Mouse (Mus musculus) cerebellum, adult 2 months (tissue): Measurements from ENCODE around the gene Cphx3. TPM values are rescaled to one million over a fixed set of nuclear protein-coding genes. Genes with fewer than 3 reads are reported as not detected.
"Not testable (repeated sequence)": the region's sequence is repeated elsewhere in the genome, so short reads cannot be mapped to it uniquely, and the experiment has no call there.

Experiments
- DNase-seq, 2 experiments: peaks; one replicate each; pipeline ENCODE4 v3.0.0; 2021
- H3K27ac ChIP-seq: fragments of 200-500 bp; 2 replicates; pipeline ENCODE4 v1.5.1; 2012; ENCODE audit warnings: low read length, control low read depth, inconsistent platforms; ENCODE audit not compliant: insufficient read depth
- H3K27me3 ChIP-seq: fragments of 200-500 bp; 2 replicates; pipeline ENCODE4 v1.6.1; 2012; ENCODE audit warnings: inconsistent platforms, mild to moderate bottlenecking, low read length, moderate library complexity; ENCODE audit not compliant: control insufficient read depth, insufficient read depth
- H3K4me1 ChIP-seq: fragments of 200-500 bp; 2 replicates; pipeline ENCODE4 v1.6.1; 2011; ENCODE audit warnings: low read length; ENCODE audit not compliant: control insufficient read depth, insufficient read depth
- H3K4me3 ChIP-seq: fragments of 200-500 bp; replicated peaks from 2 replicates; pipeline ENCODE3; 2011; ENCODE audit warnings: mild to moderate bottlenecking, low read depth, low read length, control low read depth; ENCODE audit not compliant: insufficient read depth
- WGBS: fragments of 180-500 bp; shearing (Covaris S2); methylation state at CpG from one replicate; pipeline ENCODE4 v1.1.7; 2018; 5-methylcytosine and 5-hydroxymethylcytosine counted together
- polyA plus RNA-seq: library from polyadenylated mRNA; depleted of rRNA; stranded (reverse); fragments of >200 nt; gene quantifications from 2 replicates; pipeline ENCODE4 v1.2.3, GENCODE M21; 2012; rRNA removed

The Cphx3 gene
- not detected in 2 replicates for polyA plus RNA-seq

- not testable (repeated sequence) for H3K4me1 ChIP-seq, H3K27ac ChIP-seq, H3K27me3 ChIP-seq, DNase-seq, H3K4me3 ChIP-seq
- no CpG with 5 or more reads among the region's 1 CpGs for WGBS
Observed at GRCm38 (mm10) chr14:26081997-26082396, at the start of gene Cphx3. Cphx3 (plus strand) TSS chr14:26082297.

GRCm38 (mm10) chr14:26034364-26034763, 47.7 kb upstream of the Cphx3 start:
- H3K27me3 ChIP-seq, H3K4me3 ChIP-seq, DNase-seq, H3K4me1 ChIP-seq, H3K27ac ChIP-seq: not testable (repeated sequence)
- no CpG with 5 or more reads among the region's 3 CpGs for WGBS

- DNase-seq, H3K27ac ChIP-seq, H3K4me3 ChIP-seq, H3K27me3 ChIP-seq, H3K4me1 ChIP-seq: not testable (repeated sequence)
- WGBS = no CpG with 5 or more reads among the region's 6 CpGs
Observed at GRCm38 (mm10) chr14:26035439-26035838, 46.7 kb upstream of the Cphx3 start.

GRCm38 (mm10) chr14:26042611-26043010, 39.5 kb upstream of the Cphx3 start, which contains the start of gene Gm9780:
Gm9780 (minus strand) TSS chr14:26042711.
- WGBS = no CpG with 5 or more reads among the region's 26 CpGs
- not testable (repeated sequence) for DNase-seq, H3K27me3 ChIP-seq, H3K27ac ChIP-seq, H3K4me3 ChIP-seq, H3K4me1 ChIP-seq

GRCm38 (mm10) chr14:26045007-26045406, 37.1 kb upstream of the Cphx3 start:
- H3K27ac ChIP-seq, H3K4me1 ChIP-seq, H3K4me3 ChIP-seq, DNase-seq, H3K27me3 ChIP-seq: not testable (repeated sequence)
- no CpG with 5 or more reads among the region's 5 CpGs for WGBS

DNA sequence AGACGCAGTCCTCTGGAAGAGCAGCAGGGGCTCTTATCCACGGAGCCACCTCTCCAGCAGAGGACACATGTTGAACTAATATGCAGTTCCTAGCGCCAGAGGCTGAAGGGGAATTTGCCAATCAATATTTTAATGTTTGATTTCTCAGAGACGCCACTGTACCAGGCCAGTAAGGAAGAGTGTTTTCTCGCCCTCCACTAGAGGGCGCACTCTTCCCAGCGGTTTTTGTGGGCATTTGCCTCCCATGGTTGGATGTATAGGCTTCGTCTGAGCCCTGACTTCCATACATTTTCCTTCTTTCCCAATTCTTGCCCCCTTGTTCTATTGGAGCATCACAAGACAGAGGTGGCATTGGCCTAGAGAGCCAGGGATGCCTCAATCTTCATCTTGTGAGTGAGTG, 35.1 kb upstream of the Cphx3 start:
- not testable (repeated sequence) for H3K4me3 ChIP-seq, H3K27ac ChIP-seq, H3K27me3 ChIP-seq, H3K4me1 ChIP-seq, DNase-seq
- WGBS = no CpG with 5 or more reads among the region's 8 CpGs

DNA sequence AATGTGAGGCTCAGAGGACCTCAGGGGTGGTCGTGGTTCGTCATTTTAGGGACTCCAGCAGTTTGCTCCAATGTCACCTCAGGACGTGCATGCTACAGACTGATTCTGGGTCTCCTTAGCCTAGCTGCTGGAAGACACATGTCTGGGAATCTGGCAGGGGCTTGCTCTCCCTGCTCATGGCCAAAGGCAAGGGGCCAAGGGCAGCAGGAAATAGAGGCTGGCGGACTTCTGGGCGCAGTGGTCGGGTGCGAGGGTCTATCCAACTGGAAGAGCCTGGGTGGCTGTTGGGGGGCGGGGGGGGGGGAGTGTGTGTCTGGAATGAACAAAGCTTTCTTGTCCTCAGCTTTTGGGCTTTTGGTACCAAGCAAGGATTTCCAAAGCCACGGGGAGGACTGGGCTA, 33.3 kb upstream of the Cphx3 start:
- H3K27ac ChIP-seq, DNase-seq, H3K4me1 ChIP-seq, H3K27me3 ChIP-seq, H3K4me3 ChIP-seq: not testable (repeated sequence)
- WGBS = no CpG with 5 or more reads among the region's 9 CpGs

- not testable (repeated sequence) for H3K4me1 ChIP-seq, H3K4me3 ChIP-seq, H3K27ac ChIP-seq, DNase-seq, H3K27me3 ChIP-seq
- WGBS = no CpG with 5 or more reads among the region's 3 CpGs
Observed at GRCm38 (mm10) chr14:26058184-26058583, 23.9 kb upstream of the Cphx3 start.

- not testable (repeated sequence) for H3K4me3 ChIP-seq, H3K27ac ChIP-seq, DNase-seq, H3K4me1 ChIP-seq, H3K27me3 ChIP-seq
- no CpG with 5 or more reads among the region's 6 CpGs for WGBS
Observed at GRCm38 (mm10) chr14:26059362-26059761, 22.7 kb upstream of the Cphx3 start.

- no CpG with 5 or more reads among the region's 44 CpGs for WGBS
- DNase-seq, H3K4me3 ChIP-seq, H3K4me1 ChIP-seq, H3K27me3 ChIP-seq, H3K27ac ChIP-seq: not testable (repeated sequence)
Observed at GRCm38 (mm10) chr14:26066574-26067324, 15.3 kb upstream of the Cphx3 start.

DNA sequence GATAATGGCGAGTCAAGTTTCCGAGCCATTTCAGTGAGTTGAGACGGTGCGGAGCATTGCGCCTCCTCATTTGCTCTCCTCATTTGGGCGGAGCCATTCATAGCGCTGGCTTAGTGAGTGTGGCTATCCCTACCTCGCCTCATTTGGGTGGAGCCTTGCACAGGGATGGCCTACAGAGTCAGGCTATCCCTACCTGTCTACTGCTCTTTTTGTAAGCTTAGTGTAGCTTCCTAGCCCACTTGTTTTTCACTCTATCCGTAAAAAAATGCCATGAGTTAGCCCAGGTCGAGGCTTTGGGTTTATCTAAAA, 14.8 kb upstream of the Cphx3 start, which contains the start of gene Tmem254c:
TSS of gene Tmem254c (minus strand) at position 31 of the 309 bp plus-strand sequence.
- WGBS = no CpG with 5 or more reads among the region's 10 CpGs
- not testable (repeated sequence) for H3K27me3 ChIP-seq, H3K27ac ChIP-seq, H3K4me3 ChIP-seq, DNase-seq, H3K4me1 ChIP-seq

- H3K27me3 ChIP-seq, DNase-seq, H3K4me1 ChIP-seq, H3K4me3 ChIP-seq, H3K27ac ChIP-seq: not testable (repeated sequence)
- WGBS = no CpG with 5 or more reads among the region's 5 CpGs
Observed at GRCm38 (mm10) chr14:26076620-26077390, 5.3 kb upstream of the Cphx3 start.
